Mouse (Mus musculus): Measurements from ENCODE around the gene Ankrd28. TPM values are rescaled to one million over a fixed set of nuclear protein-coding genes. Genes with fewer than 3 reads are reported as not detected.
"Not testable (repeated sequence)": the region's sequence is repeated elsewhere in the genome, so short reads cannot be mapped to it uniquely, and the experiment has no call there.

The Ankrd28 gene
- polyA plus RNA-seq (2015; fragmentation: Nextera tagmentation; extraction: Ambion mirVana), result 10.0 and 11.3 TPM in 2 replicates

DNA sequence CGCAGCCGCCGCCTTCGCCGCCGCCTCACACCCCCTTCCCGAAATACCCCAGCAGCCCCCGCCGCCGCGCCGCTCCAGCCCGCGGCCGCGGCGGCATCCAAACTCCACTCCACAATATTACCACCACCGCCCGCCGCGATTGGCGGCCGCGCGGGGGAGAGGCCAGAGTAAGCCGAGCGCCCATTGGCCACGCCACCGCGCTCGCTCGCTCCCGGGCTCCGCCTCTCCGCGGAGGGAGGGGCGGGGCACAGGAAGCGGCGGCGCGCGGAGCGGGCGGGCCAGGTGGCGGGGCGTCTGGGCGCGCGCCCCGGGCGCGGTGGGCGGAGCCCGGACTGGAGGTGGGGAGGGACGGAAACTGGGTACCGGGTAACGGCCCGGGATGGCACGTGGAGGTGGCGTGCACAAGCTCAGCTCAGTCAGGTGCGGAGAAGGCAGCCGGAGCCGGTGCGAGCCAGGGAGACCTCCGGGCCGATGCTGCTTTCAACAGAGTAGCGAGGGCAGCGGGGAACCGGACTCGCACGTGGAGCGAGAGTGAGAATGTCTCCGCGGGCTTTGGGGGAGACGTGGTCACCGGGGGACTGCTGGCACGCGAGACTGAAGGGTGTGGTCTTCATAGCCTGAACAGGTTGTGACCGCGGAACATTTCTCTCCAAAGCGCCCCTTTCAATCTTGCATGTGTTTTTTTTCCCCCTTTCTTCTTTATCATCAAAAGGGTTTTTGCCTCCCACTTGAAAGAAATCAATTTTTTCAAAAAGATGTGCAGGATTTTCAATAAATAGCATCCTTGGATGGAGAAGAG, at the start of gene Ankrd28:
Gene Ankrd28 (minus strand): TSS at position 81 of the 799 bp plus-strand sequence.
- peak within 1 kb of the TSS; percentile 89 for H3K9ac ChIP-seq
- ATAC-seq, result peak; percentile 98
- under 1% methylated on average over 67 of the region's 81 CpGs for WGBS
- H3K4me2 ChIP-seq, result peak within 1 kb of the TSS; percentile 87
- no peaks in the 10 kb centered on the region for H3K27me3 ChIP-seq
- no peaks in the 10 kb centered on the region for H3K9me3 ChIP-seq (replicated peaks)
- peak within 1 kb of the TSS; percentile 94 for H3K27ac ChIP-seq
- H3K36me3 ChIP-seq (ENCODE audit: poor library complexity, severe bottlenecking), result no peaks in the 10 kb centered on the region
- peak within 1 kb of the TSS; percentile 98 for H3K4me3 ChIP-seq
- H3K4me1 ChIP-seq, result peaks cover 21% of the 10 kb centered on the region

DNA sequence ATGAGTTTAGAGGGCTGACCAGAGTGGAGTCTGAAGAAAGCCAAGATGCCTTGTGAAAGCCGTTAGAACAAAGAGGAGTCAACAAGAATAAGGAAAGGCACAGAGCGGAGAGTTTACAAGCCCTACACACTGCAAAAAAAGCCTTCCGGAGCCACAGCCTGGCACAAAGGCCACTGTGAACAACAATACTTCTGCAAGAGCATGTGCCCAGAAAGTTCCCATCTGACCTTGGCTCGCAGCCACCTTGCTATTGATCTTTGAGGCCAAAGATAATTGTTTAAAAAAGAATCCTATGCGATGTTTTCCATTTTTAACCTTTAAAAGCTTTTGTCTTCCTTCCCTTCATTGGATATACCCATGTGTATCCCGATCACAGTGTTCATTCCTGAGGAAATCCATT, 49.0 kb upstream of the Ankrd28 start:
- Histone ChIP-seq H3K9me3 (replicated peaks) (no peaks in the 10 kb centered on the region), H3K9ac (no peak overlapping the region), H3K4me3 (no peak overlapping the region), H3K27ac (no peak overlapping the region), H3K36me3 (ENCODE audit: poor library complexity, severe bottlenecking) (no peaks in the 10 kb centered on the region), H3K4me1 (no peaks in the 10 kb centered on the region), H3K27me3 (no peaks in the 10 kb centered on the region), H3K4me2 (no peak overlapping the region)
- WGBS, result 84% methylated on average over 6 of the region's 6 CpGs
- ATAC-seq, result no peak

DNA sequence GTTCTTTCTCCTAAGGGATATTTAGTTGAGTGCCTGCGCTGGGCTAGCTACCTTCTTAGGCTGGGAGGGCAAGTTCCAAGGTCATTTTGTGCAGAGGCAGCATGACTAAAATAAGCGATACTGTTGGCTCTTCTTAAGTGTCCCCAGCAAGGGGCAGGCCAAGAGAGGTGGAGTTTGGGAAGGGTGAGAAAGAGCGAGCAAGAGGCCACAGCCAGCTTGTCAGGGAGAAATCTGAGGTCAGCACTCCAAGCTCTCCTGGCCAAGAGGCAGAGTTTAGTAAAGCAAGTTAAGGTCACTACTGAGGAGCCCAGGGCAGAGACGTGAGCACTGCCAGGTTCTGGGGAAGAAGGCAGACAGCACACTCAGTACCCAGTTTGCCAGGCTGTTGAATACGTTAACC, 41.7 kb upstream of the Ankrd28 start:
- 83% methylated on average over 5 of the region's 5 CpGs for WGBS
- Histone ChIP-seq H3K27ac (no peak overlapping the region), H3K9me3 (replicated peaks) (peaks cover 2% of the 10 kb centered on the region), H3K27me3 (no peaks in the 10 kb centered on the region), H3K9ac (no peak overlapping the region), H3K4me3 (no peak overlapping the region), H3K4me1 (no peaks in the 10 kb centered on the region), H3K4me2 (no peak overlapping the region), H3K36me3 (ENCODE audit: poor library complexity, severe bottlenecking) (peaks cover under 1% of the 10 kb centered on the region; the same call in 1 of the 2 replicates)
- no peak for ATAC-seq

DNA sequence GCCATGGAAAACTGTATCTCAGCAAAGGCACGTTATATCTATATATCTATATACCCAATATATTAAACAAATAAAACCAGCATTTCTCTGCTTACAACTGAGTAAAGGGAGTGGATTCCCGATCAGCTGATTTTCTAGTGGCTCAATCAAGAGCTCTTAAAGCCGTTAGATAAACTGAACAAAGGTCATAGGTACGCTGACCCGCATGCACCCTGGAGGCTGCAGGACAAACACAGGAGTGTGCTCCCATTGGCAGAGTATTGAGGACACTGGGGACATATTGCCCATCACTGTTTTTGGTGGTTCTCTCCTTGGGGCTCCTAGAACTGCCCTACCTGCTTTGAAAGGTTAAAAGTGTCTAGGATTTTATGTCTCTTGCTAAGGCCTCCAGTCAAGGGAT, 40.0 kb upstream of the Ankrd28 start:
- Histone ChIP-seq H3K4me3 (no peak overlapping the region), H3K9ac (no peak overlapping the region), H3K4me2 (no peak overlapping the region), H3K4me1 (no peaks in the 10 kb centered on the region), H3K9me3 (replicated peaks) (peaks cover 17% of the 10 kb centered on the region), H3K27me3 (no peaks in the 10 kb centered on the region), H3K36me3 (ENCODE audit: poor library complexity, severe bottlenecking) (peaks cover 3% of the 10 kb centered on the region; the same call in 1 of the 2 replicates), H3K27ac (no peak overlapping the region)
- 92% methylated on average over 5 of the region's 5 CpGs for WGBS
- ATAC-seq, result no peak

DNA sequence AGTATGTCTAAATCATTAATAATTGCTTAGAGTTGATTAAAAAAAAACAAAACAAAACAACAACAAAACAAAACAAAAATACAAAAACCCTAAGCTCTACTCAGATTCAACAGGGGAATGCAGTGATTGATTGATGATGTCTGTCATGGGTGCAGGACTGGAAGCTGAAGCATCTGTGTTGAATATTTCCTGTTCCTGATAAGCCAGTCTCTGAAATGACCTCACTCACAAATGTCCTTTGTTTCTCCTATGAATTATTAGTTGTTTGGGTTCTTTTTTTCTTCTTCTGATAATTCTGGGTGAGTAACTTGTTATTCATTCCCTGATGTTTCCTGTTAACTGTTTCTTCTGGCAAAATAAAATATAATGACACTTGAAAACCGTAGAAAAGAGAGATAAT, 38.1 kb upstream of the Ankrd28 start:
- Histone ChIP-seq H3K27me3 (no peaks in the 10 kb centered on the region), H3K4me1 (no peaks in the 10 kb centered on the region), H3K9ac (no peak overlapping the region), H3K4me2 (no peak overlapping the region), H3K27ac (no peak overlapping the region), H3K36me3 (ENCODE audit: poor library complexity, severe bottlenecking) (peaks cover 3% of the 10 kb centered on the region), H3K9me3 (replicated peaks) (peaks cover 24% of the 10 kb centered on the region), H3K4me3 (no peak overlapping the region)
- WGBS, result 78% methylated on average over 1 of the region's 1 CpGs
- ATAC-seq, result no peak

DNA sequence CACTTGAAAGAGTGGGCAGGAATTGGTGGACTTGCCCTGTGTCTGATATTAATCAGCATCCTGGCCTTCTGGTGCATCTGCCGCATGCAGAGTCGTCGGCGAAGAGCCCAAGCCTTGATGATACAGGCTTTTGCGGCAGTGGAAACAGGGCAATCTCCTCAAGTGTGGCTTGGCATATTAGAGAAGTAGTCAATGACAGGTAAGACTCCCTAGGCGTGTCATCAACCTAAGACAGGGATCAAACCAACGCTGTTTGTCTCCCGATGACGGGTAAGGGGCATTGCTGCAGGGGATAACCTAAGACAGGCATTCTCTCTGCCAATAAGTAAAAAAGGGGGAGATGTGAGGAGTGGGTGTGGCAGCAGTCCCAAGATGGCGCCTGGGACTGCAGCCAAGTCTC, 35.9 kb upstream of the Ankrd28 start:
- not testable (repeated sequence) for H3K27ac ChIP-seq; H3K27me3 ChIP-seq; H3K4me3 ChIP-seq; H3K36me3 ChIP-seq (ENCODE audit: poor library complexity, severe bottlenecking); H3K4me1 ChIP-seq; H3K9ac ChIP-seq; H3K4me2 ChIP-seq; ATAC-seq
- peaks cover 33% of the 10 kb centered on the region for H3K9me3 ChIP-seq (replicated peaks)
- WGBS, result 95% methylated on average over 10 of the region's 10 CpGs

DNA sequence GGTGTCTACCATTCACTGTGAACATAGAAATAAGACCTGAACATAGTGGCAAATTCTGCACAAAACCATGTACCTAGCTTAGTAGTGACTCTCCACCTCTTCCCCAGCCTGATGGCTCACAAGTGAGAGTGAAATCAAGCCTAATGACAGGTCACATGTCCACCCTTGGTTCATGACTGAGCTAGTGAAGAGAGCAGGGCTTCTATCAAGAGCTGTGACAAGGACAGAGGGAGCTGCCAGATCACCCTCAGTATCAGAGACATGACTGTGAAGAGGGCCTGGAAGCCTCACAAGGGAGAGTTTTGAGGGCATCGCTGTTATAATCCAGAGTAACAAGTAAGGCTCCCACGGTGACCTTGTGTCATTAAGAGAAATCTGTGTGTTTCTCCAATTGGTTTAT, 28.2 kb upstream of the Ankrd28 start:
- no peak overlapping the region for H3K4me3 ChIP-seq
- WGBS, result 96% methylated on average over 2 of the region's 2 CpGs
- no peak overlapping the region for H3K27ac ChIP-seq
- no peak overlapping the region for H3K4me2 ChIP-seq
- H3K36me3 ChIP-seq (ENCODE audit: poor library complexity, severe bottlenecking), result no peaks in the 10 kb centered on the region
- peaks cover 9% of the 10 kb centered on the region; the same call in 1 of the 2 replicates for H3K9me3 ChIP-seq (replicated peaks)
- H3K9ac ChIP-seq, result no peak overlapping the region
- no peak for ATAC-seq
- H3K4me1 ChIP-seq, result no peaks in the 10 kb centered on the region
- no peaks in the 10 kb centered on the region for H3K27me3 ChIP-seq

DNA sequence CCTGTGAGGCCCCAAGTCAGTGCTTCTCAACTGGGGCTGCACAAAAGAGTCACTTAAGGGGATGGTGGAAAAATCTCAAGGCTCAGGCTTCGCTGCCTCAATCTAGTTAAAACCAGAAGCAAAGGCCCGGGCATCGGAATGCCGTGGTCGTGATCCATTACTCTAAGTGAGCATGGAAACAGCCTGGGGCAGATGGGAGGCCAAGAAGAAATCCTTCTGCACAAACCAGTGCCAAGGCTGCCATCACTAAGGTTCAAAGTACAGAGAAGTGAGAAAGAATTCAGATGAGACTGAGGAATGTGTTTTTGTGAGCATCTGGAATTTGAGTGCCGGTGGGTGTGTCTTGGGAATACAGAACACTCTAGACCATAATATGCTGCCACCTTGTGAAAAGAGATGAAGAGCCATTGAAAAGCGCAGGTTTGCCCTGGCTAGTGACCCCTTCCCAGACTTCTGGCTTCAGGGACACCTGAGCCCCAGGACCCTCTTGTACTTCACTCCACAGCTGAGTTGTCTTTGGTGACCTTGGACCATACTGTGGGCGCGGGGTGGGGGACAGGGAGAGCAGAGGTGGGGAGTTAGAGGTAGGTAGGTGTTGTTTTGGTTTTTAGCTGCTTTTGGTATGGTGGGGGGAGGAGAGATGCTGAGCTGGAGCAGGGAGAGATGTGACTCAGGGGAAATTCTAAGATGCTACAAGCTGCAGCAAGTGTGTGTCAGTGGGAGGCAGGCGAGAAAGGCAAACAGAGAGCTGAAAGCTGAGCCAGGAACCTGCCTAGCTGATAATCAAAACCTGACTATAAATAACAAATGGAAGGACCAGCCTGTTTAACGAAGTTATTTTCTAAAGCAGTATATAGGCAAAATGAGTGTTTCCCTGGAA, 26.9 kb upstream of the Ankrd28 start:
- Histone ChIP-seq H3K27me3 (no peaks in the 10 kb centered on the region), H3K36me3 (ENCODE audit: poor library complexity, severe bottlenecking) (no peaks in the 10 kb centered on the region), H3K4me3 (no peak overlapping the region), H3K4me1 (no peaks in the 10 kb centered on the region), H3K4me2 (no peak overlapping the region), H3K9ac (no peak overlapping the region), H3K9me3 (replicated peaks) (peaks cover 9% of the 10 kb centered on the region; the same call in 1 of the 2 replicates), H3K27ac (no peak overlapping the region)
- ATAC-seq, result no peak
- WGBS, result 79% methylated on average over 11 of the region's 11 CpGs

DNA sequence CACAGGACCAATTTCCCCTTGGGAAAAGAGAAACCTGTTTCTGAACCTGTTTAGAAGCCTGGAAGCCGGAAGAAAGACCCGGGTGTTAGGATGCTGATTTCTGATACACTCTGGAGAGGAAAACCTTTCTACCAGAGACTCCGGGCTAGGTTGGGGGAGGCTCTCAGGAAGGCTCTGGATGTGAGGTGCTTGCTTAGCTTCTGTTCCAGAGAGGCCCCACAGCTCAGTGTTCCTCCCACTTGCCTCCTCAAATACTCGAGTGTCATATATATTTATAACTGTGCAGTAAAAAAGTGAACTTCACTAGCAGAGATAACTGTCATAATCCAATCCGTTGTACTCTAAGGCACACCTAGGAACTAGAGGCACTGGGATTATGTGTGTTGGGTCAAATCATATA, 25.6 kb upstream of the Ankrd28 start:
- no peak overlapping the region for H3K9ac ChIP-seq
- no peak overlapping the region for H3K4me3 ChIP-seq
- no peak overlapping the region for H3K27ac ChIP-seq
- ATAC-seq, result no peak
- H3K9me3 ChIP-seq (replicated peaks), result no peaks in the 10 kb centered on the region
- H3K27me3 ChIP-seq, result no peaks in the 10 kb centered on the region
- no peaks in the 10 kb centered on the region for H3K36me3 ChIP-seq (ENCODE audit: poor library complexity, severe bottlenecking)
- WGBS, result 84% methylated on average over 5 of the region's 5 CpGs
- no peak overlapping the region for H3K4me2 ChIP-seq
- no peaks in the 10 kb centered on the region for H3K4me1 ChIP-seq

DNA sequence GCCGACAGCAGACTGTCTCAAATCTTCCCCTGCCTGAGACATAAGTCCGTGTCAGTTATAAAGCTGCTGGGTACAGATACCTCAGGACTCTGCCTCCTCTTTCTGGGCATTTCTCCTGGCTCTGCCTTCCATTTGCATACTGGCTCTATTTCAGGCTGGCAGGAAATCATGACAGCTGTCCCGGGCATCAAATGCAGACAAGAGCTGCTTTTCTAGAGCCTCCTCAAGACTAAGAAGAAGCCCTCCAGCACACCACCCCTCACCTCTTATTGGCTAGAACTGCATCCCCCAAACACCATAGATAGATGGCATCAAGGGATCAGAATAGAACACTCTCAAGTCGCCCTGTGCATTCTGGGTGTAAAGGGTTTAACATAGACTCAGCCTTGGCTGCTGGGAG, 24.2 kb upstream of the Ankrd28 start:
- no peaks in the 10 kb centered on the region for H3K36me3 ChIP-seq (ENCODE audit: poor library complexity, severe bottlenecking)
- H3K4me1 ChIP-seq, result no peaks in the 10 kb centered on the region
- no peaks in the 10 kb centered on the region for H3K27me3 ChIP-seq
- H3K4me3 ChIP-seq, result no peak overlapping the region
- no peaks in the 10 kb centered on the region for H3K9me3 ChIP-seq (replicated peaks)
- no peak overlapping the region for H3K27ac ChIP-seq
- ATAC-seq, result no peak
- WGBS, result 73% methylated on average over 4 of the region's 4 CpGs
- no peak overlapping the region for H3K9ac ChIP-seq
- no peak overlapping the region for H3K4me2 ChIP-seq

DNA sequence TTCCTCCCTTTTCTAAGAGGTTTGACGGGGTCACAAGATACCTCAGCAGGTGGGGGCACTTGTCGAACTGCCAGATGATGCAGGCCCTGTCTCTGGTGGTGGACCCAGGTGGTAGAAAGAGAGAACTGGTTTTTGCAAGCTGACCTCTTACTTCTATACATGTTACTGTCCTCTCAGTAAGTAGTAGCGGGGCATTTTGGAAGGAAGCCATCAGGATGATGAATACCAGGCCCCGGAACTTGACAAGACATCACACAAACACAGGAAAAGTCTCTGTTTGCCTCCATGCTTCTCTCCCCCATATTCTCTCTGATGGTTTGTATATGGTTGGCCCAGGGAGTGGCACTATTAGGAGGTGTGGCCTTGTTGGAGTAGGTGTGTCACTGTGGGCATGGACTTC, 13.1 kb upstream of the Ankrd28 start:
- Histone ChIP-seq H3K27ac (no peak overlapping the region), H3K4me3 (no peak overlapping the region), H3K36me3 (ENCODE audit: poor library complexity, severe bottlenecking) (no peaks in the 10 kb centered on the region), H3K9me3 (replicated peaks) (peaks cover 4% of the 10 kb centered on the region; the same call in 1 of the 2 replicates), H3K4me2 (no peak overlapping the region), H3K4me1 (no peaks in the 10 kb centered on the region), H3K9ac (no peak overlapping the region), H3K27me3 (no peaks in the 10 kb centered on the region)
- 92% methylated on average over 4 of the region's 4 CpGs for WGBS
- no peak for ATAC-seq

DNA sequence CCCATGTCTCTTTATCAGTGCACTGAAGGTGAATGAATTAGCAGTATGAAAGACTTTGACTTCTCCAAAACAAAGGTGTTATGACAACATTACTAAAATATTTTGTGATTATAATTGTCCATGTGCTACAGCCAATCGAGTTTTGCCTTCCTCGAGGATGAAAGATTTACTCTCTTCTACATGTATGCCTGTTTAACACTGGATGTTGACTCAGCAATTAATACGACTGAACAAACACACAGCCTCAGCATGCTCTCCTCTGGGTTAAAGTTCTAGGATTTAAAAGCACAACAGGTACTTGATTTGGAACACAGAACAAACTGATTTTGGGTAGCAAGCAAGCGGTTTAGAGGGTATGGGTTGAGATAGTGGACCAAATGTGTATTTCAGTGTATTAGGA, 1.6 kb upstream of the Ankrd28 start:
- Histone ChIP-seq H3K27ac (no peak overlapping the region), H3K4me2 (peak overlapping the region; percentile 87)

More for the DNA sequence above, 1.6 kb upstream of the Ankrd28 start:
- Histone ChIP-seq H3K9me3 (replicated peaks) (peaks cover 9% of the 10 kb centered on the region), H3K36me3 (ENCODE audit: poor library complexity, severe bottlenecking) (no peaks in the 10 kb centered on the region), H3K9ac (no peak overlapping the region; the same call in 1 of the 2 replicates), H3K4me3 (peak overlapping the region; percentile 98; the same call in 1 of the 2 replicates), H3K4me1 (peaks cover 21% of the 10 kb centered on the region), H3K27me3 (no peaks in the 10 kb centered on the region)
- WGBS, result 36% methylated on average over 4 of the region's 4 CpGs
- no peak for ATAC-seq
